Mouse (Mus musculus) mature B cell (primary cell): ENCODE data around the gene Grin2b.
"Not testable (repeated sequence)": the region's sequence is repeated elsewhere in the genome, so short reads cannot be mapped to it uniquely, and the experiment has no call there.

Experiments used
- in situ Hi-C: fragments of 300-500 bp; cut with MboI; formaldehyde crosslinking; loops from 2 replicates; pipeline ENCODE4 v1.14.3; 2019

The Grin2b gene

GRCm38 (mm10) chr6:135798202-135798992 lies 374.9 kb downstream of the Grin2b start:
- in situ Hi-C loops, result no loop called here

- in situ Hi-C loops, result no loop called here
Measured at GRCm38 (mm10) chr6:135797371-135798033, 375.8 kb downstream of the Grin2b start.

GRCm38 (mm10) chr6:135796911-135797310 lies 376.4 kb downstream of the Grin2b start:
- in situ Hi-C loops, result no loop called here

- in situ Hi-C loops, result no loop called here
Measured at GRCm38 (mm10) chr6:135791412-135791811, 381.9 kb downstream of the Grin2b start.

- in situ Hi-C loops, result no loop called here
Measured at GRCm38 (mm10) chr6:135789603-135790170, 383.6 kb downstream of the Grin2b start.

GRCm38 (mm10) chr6:135774670-135775069 lies 398.6 kb downstream of the Grin2b start:
- in situ Hi-C loops, result no loop called here

- in situ Hi-C loops, result no loop called here
Measured at GRCm38 (mm10) chr6:135767572-135767971, 405.7 kb downstream of the Grin2b start.

- in situ Hi-C loops, result no loop called here
Measured at GRCm38 (mm10) chr6:135758735-135759134, 414.6 kb downstream of the Grin2b start.

- in situ Hi-C loops, result no loop called here
Measured at GRCm38 (mm10) chr6:135756075-135756474, 417.2 kb downstream of the Grin2b start.

GRCm38 (mm10) chr6:135748412-135749076 lies 424.8 kb downstream of the Grin2b start:
- in situ Hi-C loops, result no loop called here

- in situ Hi-C loops, result no loop called here
Measured at GRCm38 (mm10) chr6:135745606-135746005, 427.7 kb downstream of the Grin2b start.

- in situ Hi-C loops, result no loop called here
Measured at GRCm38 (mm10) chr6:135734227-135734732, 439.0 kb downstream of the Grin2b start.

GRCm38 (mm10) chr6:135727106-135727505 lies 446.2 kb downstream of the Grin2b start:
- in situ Hi-C loops, result no loop called here

GRCm38 (mm10) chr6:135721706-135722105 lies 451.6 kb downstream of the Grin2b start:
- in situ Hi-C loops, result no loop called here

- in situ Hi-C loops, result no loop called here
Measured at GRCm38 (mm10) chr6:135714906-135715305, 458.4 kb downstream of the Grin2b start.

GRCm38 (mm10) chr6:135714236-135714635 lies 459.1 kb downstream of the Grin2b start:
- in situ Hi-C loops, result no loop called here

GRCm38 (mm10) chr6:135713716-135714115 lies 459.6 kb downstream of the Grin2b start:
- in situ Hi-C loops, result no loop called here

- in situ Hi-C loops, result not testable (repeated sequence)
Measured at GRCm38 (mm10) chr6:135706850-135707522, 466.3 kb downstream of the Grin2b start.

GRCm38 (mm10) chr6:135703655-135704054 lies 469.7 kb downstream of the Grin2b start:
- in situ Hi-C loops, result no loop called here

GRCm38 (mm10) chr6:135701361-135701760 lies 471.9 kb downstream of the Grin2b start:
- in situ Hi-C loops, result no loop called here

- in situ Hi-C loops, result no loop called here
Measured at GRCm38 (mm10) chr6:135700717-135701345, 472.5 kb downstream of the Grin2b start.
